Mouse (Mus musculus) layer of hippocampus, adult 11-12 months (tissue): Measurements from ENCODE around the gene Gm9918.
"Not testable (repeated sequence)": the region's sequence is repeated elsewhere in the genome, so short reads cannot be mapped to it uniquely, and the experiment has no call there.

Experiments
- DNase-seq: peaks from one replicate; pipeline ENCODE4 v3.0.0; 2022; ENCODE audit warnings: low spot score

The Gm9918 gene

GRCm38 (mm10) chr15:102270274-102270960 lies at the start of gene Gm9918:
Gene Gm9918, plus strand, starts transcription at chr15:102270563.
- DNase-seq: no peak

- DNase-seq: no peak
These were observed 48.0 kb upstream of the Gm9918 start for GRCm38 (mm10) chr15:102222386-102222785.

- peak; percentile 84 for DNase-seq
These were observed 46.0 kb upstream of the Gm9918 start for GRCm38 (mm10) chr15:102224186-102224991.

GRCm38 (mm10) chr15:102224992-102225617 lies 45.3 kb upstream of the Gm9918 start:
- DNase-seq: no peak

GRCm38 (mm10) chr15:102225619-102226018 lies 44.7 kb upstream of the Gm9918 start:
- not testable (repeated sequence) for DNase-seq

- no peak for DNase-seq
These were observed 39.7 kb upstream of the Gm9918 start for GRCm38 (mm10) chr15:102230408-102231321.

GRCm38 (mm10) chr15:102231748-102232147 lies 38.6 kb upstream of the Gm9918 start, which contains the start of gene Itgb7:
Gene Itgb7, minus strand, starts transcription at chr15:102231944.
- no peak for DNase-seq

- DNase-seq: no peak
These were observed 37.6 kb upstream of the Gm9918 start for GRCm38 (mm10) chr15:102232764-102233163.

- no peak for DNase-seq
These were observed 36.5 kb upstream of the Gm9918 start for GRCm38 (mm10) chr15:102233896-102234295.

- DNase-seq: no peak
These were observed 34.9 kb upstream of the Gm9918 start for GRCm38 (mm10) chr15:102235371-102236027.

GRCm38 (mm10) chr15:102238543-102239259 lies 31.7 kb upstream of the Gm9918 start:
- no peak for DNase-seq

- peak; percentile 87 for DNase-seq
These were observed 31.1 kb upstream of the Gm9918 start for GRCm38 (mm10) chr15:102239260-102239590.

- DNase-seq: no peak
These were observed 30.5 kb upstream of the Gm9918 start for GRCm38 (mm10) chr15:102239851-102240250.

GRCm38 (mm10) chr15:102240607-102241006 lies 29.8 kb upstream of the Gm9918 start:
- no peak for DNase-seq

GRCm38 (mm10) chr15:102242404-102243228 lies 27.7 kb upstream of the Gm9918 start:
- DNase-seq: no peak

GRCm38 (mm10) chr15:102243229-102244190 lies 26.9 kb upstream of the Gm9918 start:
- no peak for DNase-seq

- no peak for DNase-seq
These were observed 25.8 kb upstream of the Gm9918 start for GRCm38 (mm10) chr15:102244306-102245191.
